Mouse (Mus musculus): ENCODE measurements at regions not wholly inside any gene's neighbourhood (a gene's known extent, or its start where the extent isn't known, plus 50 kb on each side); places are given as distances from the start of the nearest gene placed in this dataset.

GRCm38 (mm10) chr4:125266212-125266611 is 138.6 kb upstream of the Zc3h12a start:
- DNase-seq (ENCODE audit: low spot score), result no peak

DNA sequence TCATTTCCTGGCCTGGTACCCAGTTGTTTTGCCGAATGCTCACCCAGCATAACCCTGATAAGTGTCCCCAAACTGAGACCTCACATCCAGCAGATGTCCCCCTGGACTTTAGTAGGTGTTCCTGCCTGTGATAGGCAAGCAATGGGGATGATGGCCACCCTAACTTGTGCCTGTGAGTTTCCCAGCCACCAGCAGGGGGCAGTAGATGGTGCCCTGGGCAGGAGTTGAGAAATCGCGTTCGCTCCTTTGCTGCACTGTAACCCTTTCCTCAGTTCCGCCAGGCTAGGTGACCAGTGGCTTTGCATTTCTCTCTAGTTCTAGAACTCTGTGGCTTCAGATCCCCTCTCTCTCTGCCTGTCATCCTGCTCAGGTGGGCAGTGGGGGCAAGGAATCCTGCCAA is 137.9 kb upstream of the Zc3h12a start:
- peak; percentile 70 for DNase-seq (ENCODE audit: low spot score)

DNA sequence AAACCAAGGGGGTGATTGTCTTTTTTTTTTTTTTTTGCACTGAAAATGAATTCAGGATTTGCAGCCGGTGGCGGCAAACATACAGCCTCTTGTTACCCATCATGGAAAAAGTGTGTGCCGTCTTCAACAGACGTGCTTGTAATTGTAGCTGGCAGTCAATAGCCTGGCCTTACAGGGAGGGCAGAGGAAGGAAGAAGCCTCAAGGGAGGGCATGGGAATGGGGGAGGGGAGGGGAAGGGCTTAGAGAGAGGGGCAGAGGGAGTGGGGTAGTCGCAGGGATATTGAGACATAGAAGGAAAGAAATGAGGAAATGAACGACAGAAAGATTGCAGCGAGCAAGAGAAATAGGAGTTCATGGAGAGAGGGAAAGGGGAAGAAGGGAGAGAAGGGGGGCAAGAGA is 137.4 kb upstream of the Zc3h12a start:
- no peak for DNase-seq (ENCODE audit: low spot score)

DNA sequence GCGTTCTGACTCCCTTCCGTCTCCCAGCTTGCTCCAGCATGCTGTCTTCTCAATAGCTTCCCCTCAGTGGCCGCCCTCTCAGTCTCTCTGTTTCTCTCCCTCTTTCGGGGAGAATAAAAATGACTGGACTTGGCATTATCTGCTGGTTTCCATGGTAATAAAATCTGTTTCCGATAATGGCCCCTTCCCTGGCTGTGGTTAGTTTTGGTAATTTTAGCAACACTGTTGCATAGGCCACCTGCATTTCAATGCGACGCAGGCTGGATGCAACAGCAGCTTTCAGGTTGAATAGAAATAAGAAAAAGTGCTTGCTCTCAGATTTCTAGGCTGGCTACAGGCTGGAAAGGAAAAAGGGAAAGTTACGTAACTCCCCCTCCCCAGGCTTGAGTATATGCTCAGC is 133.9 kb upstream of the Zc3h12a start:
- no peak for DNase-seq (ENCODE audit: low spot score)

GRCm38 (mm10) chr4:125259306-125259705 is 131.7 kb upstream of the Zc3h12a start:
- DNase-seq (ENCODE audit: low spot score), result no peak

- no peak for DNase-seq (ENCODE audit: low spot score)
Observed at GRCm38 (mm10) chr4:125257916-125258315, 130.3 kb upstream of the Zc3h12a start.

- no peak for DNase-seq (ENCODE audit: low spot score)
Observed at GRCm38 (mm10) chr4:125253161-125253560, 125.5 kb upstream of the Zc3h12a start.

DNA sequence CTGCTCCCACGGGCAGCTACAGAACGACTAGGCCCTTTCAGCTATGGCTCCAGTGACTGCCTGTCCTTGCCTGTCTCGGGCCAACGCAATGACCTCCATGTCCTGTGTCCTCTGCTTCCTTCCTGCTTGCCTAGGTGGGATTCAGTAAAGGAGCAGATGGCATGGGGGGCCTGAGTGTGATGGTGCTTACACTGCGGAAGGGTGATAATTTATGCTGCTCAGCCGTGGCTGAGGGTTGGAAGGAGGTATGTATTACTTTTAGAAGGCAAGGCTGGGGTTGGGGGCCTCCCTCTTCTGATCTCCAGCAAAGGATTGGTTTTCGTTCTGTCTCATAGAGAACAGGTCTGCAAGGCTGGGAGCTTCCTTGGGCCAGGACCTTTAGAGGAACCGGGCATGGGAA is 124.6 kb upstream of the Zc3h12a start:
- no peak for DNase-seq (ENCODE audit: low spot score)

DNA sequence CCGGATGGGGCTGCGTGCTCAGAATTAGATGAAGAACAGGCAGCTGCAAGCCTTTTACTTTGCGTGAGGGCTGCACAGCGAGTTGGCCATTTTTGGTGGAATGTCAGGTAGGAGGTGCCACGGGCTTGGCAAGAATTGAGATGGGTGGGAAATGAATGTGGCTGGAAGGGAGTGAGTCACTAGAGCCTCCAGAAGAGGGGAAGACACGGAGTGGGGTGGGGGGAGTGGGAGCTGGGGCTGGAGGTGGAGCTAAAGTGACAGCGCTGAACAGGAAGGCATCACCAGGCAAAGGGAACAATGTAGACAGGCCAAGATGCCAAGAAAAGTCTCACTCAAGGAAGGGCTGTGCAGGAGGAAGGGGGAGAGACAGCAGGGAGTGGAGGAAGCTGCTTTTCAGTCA is 121.4 kb upstream of the Zc3h12a start:
- no peak for DNase-seq (ENCODE audit: low spot score)

GRCm38 (mm10) chr4:125246171-125246570 is 118.5 kb upstream of the Zc3h12a start:
- no peak for DNase-seq (ENCODE audit: low spot score)

- no peak for DNase-seq (ENCODE audit: low spot score)
Observed at GRCm38 (mm10) chr4:125242512-125242911, 114.9 kb upstream of the Zc3h12a start.

- no peak for DNase-seq (ENCODE audit: low spot score)
Observed at GRCm38 (mm10) chr4:125241577-125242262, 114.1 kb upstream of the Zc3h12a start.

DNA sequence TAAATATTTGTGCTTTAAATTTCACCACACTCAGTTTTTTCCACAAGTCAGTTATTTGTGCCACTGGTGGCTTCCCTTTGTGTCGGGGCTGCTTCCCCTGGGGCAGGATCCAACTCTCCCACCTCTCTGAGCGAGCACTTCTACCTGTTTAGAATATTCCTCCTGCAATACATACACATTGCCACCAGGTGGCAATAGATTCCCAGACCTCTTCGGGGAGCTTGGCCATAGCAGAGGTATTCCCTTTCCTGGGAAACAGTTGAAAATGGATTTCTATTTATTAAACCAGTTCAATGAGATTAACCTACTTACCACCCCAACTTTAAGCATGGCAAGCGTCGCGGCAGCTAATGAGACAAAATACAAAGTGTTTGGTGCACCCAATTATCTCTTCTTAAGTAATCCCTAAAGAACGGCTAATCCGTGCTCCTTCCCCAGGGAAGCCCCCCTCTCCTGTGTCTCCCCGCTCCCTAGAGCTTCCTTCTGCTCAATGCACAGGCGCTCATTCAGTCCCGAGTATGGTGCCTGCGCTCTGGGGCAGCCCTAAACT is 104.1 kb upstream of the Zc3h12a start:
- no peak for DNase-seq (ENCODE audit: low spot score)

DNA sequence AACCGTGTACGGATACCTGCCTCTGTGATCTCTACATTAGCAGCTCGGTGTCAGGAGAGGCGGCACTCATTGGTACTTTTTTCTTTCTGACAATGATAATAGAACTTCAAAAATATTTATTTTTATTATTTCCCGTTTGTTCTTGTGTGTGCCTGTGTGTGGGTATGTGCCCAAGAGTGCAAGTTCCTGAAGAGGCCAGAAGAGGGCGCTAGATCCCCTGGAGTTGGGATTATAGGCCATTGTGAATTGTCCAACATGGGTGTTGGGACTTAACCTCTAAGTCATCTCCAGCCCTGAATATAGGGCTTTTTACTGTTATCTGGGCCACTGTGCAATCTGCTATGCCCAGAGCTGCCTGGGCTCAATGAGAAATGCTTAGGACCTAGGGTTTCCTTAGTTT is 99.6 kb upstream of the Zc3h12a start:
- DNase-seq (ENCODE audit: low spot score), result no peak

GRCm38 (mm10) chr4:125222922-125223321 is 95.3 kb upstream of the Zc3h12a start:
- DNase-seq (ENCODE audit: low spot score), result no peak

DNA sequence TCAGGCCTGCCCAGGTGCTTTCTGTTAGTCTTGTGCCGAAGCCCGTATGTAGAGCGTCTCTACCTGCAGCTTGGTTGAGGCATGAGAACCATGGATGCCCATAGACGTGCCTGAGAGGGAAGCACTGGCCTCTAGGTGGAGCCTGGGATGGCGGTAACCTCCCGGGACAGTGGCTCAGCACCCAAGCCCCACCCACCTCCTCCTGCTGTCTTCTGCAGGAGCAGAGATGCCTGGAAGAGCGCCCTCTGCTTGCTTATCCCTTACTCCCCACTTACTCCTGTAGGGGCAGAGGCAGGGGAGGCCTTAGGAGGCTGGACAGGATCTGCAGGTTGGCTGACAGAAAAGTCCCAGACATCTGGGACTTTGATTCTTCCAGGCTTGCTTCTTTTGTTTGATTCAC is 92.7 kb upstream of the Zc3h12a start:
- peak; percentile 67 for DNase-seq (ENCODE audit: low spot score)

- DNase-seq (ENCODE audit: low spot score), result no peak
Observed at GRCm38 (mm10) chr4:125219209-125219608, 91.6 kb upstream of the Zc3h12a start.

- DNase-seq (ENCODE audit: low spot score), result no peak
Observed at GRCm38 (mm10) chr4:125214306-125214705, 86.7 kb upstream of the Zc3h12a start.

GRCm38 (mm10) chr4:125212176-125212530 is 84.5 kb upstream of the Zc3h12a start:
- no peak for DNase-seq (ENCODE audit: low spot score)

DNA sequence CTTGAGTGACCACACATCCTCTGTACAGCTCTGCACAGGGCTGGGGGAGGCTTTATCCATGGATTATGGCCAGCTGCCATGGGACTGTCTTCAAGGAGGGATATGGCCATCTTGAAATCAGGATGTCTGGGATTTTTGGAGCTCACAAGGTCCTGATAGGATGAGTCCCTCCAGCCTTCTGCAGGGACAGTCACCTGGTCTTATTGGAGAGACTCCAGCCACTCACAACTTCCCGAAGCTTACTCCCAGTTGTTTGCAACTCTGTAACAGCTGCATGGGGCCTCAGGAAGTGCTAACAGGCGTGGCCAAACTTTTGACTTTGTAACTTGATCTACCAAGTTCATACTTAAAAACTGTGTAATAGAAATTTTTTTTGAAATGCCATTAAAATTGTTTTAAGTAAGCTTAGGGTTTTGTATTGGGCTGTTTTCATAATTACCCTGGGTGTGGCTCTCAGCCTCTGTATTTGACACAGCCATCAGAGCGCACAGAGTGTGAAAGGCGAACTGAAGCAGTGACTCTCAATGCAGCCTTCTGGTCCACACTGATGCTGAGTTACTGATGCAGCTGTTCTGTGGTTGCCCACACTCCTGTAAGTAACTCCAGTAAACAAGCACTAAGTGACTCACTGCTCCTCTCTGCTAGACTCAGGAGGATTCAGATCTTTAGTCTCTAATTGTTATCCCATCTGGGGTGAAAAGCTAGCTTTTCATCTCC is 84.0 kb upstream of the Zc3h12a start:
- no peak for DNase-seq (ENCODE audit: low spot score)

DNA sequence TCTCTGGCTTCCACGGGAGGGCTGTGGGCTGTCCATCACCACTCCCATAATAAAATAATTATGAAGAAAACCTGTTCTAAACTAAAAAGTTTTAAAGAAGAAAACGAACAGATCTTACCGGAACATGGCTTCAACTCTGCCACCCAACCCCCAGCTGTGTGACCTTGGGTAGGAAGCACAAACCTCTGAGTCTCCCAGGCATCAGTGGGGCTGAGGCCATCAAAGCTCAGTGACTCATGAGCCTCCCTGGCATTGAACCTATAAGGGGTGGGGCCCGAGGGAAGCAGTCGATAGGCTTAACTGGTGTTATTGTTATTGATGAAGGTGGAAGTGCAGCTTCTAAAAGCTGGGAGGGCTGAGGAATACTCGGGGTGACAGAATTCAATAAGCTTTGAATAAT is 83.1 kb upstream of the Zc3h12a start:
- no peak for DNase-seq (ENCODE audit: low spot score)

DNA sequence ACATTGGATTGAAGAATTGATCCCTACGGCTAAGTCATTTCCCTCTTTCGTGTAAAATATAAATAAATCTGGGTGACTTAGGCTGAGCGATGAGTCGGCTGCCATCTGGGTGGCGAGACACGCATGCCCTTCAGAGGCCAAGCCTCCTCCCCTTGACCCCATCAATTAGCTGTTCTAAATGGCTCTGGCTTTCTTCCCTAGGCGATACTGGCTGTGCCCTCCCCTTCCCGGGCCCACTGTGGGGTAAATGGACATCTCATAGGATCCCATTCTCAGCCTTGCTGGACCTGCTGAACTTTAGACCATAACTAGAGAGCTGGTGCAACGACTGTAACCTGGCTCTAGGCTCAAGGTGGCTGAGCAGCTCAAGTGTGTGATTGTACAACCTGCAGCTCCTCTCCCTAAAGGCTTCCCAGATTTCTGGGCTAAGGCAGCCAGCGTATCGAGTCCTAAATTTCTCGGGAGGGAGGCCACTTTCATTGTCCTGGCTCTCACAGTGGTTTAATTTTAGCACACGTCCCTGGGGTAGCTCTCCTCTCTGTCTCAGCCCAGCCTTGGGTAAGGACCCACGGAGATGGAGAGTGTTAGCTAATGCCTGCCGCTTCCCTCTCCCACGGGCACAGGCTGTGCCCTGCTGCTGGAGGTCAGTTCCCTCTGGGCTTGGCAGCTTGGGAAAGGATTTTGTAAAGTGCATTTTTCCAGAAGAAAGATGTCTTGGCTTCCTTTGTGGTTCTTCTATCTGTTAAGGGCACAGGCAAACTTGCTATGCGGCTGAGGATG is 80.7 kb upstream of the Zc3h12a start:
- DNase-seq (ENCODE audit: low spot score), result no peak

- no peak for DNase-seq (ENCODE audit: low spot score)
Observed at GRCm38 (mm10) chr4:125203521-125203920, 75.9 kb upstream of the Zc3h12a start.

Data from testis, postnatal 10 days (tissue).